Mouse (Mus musculus): ENCODE data around the gene Nhej1. TPM values are rescaled to one million over a fixed set of nuclear protein-coding genes. Genes with fewer than 3 reads are reported as not detected.

The Nhej1 gene
- total RNA-seq, 2 experiments from 2014 or later = 6.1 to 7.4 TPM

DNA sequence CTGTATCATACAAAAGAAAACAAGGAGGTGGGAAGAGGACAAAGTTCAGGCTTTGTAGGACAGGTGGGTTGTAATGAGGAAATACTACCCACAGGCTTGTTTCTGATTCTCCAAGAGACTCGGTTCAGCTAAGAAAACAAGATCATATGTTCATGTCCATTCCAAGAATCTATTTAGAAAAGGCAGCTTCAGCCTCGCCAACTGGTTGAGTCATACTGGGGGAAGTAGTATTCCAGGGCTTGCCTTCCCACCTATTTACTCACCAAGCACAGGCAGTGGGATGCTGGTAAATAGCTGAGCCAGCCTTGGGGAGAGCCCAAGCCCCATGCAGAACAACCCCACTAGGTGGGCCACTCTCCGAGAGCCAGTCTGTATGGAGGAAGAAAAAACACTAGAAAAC, 3.6 kb upstream of the Nhej1 start:
- DNase-seq (ENCODE audit: low spot score in 2 of 2) = no peak

DNA sequence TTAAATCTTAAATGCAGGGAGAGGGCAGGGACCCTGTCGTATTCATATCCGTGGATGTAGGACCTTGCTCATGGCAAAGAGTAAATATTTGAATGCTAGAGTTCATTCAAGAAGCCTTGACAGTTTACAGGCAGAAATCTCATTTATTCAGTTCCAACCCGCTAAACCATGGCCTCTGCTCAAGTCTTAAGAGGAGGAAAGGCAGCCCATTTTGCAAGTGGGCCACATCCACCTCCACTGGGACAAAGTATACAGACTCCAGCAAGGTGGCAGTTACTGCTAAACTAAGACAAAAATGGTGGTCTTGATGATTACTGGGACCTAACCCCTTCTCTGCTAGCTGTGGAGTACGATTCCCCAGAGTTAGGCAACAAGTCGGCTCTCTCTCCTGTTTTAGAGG, 418 bp upstream of the Nhej1 start:
- DNase-seq (ENCODE audit: low spot score in 2 of 2) = no peak

DNA sequence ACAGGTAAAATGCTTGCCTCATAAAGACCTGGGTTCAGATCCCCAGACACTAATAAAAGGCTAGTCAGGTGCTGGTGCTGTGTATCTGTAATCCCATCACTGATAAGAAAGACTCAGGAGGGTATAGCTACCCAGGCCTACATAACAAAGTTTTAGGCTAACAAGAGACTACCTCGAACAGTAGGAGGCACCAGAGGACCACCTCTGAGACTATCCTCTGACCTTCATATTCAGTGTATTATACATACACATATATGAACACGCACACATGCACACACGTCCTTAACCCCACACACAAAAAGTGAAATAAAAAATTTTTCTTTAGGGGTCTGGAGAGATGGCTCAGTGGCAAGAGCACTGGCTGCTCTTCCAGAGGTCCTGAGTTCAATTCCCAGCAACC, 2.8 kb downstream of the Nhej1 start:
- no peak for DNase-seq (ENCODE audit: low spot score in 2 of 2)

DNA sequence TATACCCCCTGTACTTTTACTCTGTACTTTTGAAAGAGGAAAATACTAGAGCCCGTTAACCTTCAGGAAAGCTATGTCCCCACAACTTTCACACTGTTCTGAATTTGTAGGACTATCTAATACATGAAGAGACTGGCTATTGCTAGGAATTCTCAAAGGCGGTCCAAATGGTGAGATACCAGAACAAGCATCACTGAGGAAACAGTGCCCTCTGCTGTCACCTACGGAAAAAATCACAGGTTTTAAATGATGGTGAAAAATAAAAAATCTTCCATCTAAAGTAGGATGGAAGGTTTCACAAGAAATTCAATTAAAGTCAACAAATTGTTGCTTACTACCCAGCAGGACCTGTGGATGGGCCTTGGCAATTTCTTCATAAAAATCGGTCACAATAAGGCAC, 72.9 kb downstream of the Nhej1 start:
- no peak for DNase-seq (ENCODE audit: low spot score in 2 of 2)

DNA sequence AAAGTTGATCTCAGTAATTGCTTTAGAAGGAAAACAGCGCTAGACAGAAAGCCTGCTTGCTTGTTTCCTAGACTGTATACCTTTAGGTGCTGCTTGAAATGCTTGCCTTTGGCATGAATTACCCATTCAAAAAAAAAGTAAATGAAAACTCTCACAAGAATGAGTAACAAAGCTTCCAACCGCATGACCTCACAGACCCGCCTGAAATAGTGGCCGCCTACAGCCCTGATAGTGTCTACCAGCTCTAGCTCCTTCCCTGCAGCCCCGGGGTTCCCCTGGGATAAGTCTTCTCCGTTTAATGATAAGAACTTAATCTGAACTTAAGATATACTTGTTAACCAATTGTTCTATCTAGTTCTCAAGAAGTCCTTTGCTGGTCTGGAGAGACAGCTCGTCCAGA, 73.6 kb downstream of the Nhej1 start:
- DNase-seq (ENCODE audit: low spot score in 2 of 2) = no peak

DNA sequence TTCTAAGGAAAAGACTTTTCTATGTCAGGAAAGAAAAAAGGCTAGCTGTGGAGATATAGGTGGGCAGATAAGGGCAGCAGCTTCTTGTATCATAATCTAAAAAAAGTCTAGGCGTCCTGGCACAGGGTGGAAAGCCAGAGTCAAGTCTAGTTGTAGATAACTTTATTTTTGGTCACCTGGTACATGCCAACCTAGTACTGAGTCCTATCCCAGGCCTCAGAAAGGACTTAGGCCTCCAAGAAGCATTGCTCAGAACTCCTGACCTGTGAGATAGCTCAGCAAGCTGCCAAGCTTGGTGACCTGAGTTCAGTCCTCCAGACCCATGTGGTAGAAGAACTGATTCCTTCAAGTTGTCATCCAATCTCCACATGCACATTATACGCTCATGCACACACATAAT, 76.4 kb downstream of the Nhej1 start:
- DNase-seq (ENCODE audit: low spot score in 2 of 2) = no peak

DNA sequence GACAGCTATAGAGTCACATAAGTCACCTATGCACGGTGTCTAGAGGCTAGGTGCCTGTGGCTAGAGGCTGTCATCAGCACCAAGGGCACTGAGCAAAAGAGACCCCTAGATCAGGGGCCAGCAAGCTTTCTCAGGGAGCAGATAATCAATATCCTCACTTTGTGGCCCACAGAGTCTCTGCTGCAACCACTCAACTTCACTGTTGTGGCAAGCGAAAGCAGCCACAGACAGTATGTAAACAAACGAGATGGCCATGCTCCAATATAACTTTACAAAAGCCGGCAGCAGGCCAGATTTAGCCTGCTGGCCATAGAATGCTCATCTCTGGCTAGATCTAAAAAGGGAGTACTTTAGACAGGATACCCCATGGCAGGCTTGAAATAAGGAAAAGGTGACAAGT, 77.0 kb downstream of the Nhej1 start:
- no peak for DNase-seq (ENCODE audit: low spot score in 2 of 2)

DNA sequence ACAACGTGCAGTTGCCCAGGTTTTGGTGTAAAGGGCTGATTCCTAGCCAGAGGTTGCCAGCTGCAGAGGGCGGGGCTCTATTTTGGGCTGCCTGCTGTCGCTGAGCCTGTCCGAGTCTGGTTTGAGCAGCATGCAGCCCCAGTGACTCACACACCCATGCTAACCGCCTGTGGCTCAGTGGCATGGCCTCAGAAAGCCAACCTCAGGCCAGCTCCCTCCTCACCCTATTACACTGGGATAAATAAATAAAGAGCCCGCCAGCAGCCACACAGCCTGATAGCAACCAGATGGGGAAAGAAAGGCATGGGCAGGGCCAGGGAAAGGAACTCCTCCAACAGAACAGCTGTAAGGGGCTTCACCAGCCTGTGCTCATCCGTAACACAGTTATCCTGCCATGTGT, 84.6 kb downstream of the Nhej1 start:
- no peak for DNase-seq (ENCODE audit: low spot score in 2 of 2)

DNA sequence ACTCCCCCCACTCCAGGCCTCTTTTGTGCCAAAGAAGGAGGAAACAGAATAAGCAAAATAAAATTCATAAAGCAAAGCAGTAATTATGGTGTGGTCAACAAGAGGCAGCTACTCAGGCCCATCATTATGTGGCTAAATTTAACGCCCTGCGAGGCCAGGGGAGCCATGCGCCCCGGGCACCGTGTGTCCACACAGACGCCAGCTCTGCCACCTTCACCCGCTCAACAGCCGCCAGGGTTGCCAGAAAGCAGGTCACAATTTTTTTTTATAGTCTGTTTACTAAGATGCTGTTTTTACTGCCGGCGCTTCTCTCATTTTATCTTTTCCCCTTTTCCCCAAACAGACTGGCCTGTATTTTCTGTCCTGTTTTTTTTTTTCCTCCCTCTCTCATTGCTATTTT, 93.0 kb downstream of the Nhej1 start:
- no peak for DNase-seq (ENCODE audit: low spot score in 2 of 2)

DNA sequence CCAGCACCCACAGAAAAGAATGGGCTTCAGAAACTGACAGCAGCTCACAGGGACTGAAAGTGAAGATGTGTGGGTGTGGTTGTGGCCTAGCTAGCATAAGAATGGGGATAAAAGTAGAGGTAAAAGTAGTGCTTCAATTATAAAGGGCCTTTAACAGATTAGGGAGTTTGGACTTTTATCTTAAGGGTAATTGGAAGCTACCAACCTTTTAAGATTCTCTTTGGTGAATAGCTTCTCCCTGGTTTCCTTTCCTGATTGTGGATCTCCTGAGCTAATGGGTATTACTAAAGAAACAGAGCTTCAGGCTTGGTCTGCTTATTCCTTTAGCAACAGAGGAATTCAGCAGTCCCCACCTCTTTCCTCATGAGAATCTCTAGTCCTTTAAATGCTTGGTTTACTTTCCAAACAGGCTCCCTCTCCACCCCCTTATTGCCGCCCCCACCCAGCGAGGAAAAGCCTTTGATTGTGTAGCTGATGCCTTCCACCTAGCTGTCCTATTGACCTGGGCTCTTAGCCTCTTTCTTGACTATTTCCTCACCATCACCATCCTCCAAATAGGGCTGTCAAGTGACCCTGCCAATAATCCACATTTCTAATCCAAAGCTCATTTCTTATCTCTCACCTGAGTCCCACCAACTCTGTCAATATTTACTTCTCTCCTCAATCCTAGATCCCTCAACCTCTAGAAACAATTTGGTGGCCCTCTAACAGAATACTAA, 97.8 kb downstream of the Nhej1 start:
- no peak for DNase-seq (ENCODE audit: low spot score in 2 of 2)

DNA sequence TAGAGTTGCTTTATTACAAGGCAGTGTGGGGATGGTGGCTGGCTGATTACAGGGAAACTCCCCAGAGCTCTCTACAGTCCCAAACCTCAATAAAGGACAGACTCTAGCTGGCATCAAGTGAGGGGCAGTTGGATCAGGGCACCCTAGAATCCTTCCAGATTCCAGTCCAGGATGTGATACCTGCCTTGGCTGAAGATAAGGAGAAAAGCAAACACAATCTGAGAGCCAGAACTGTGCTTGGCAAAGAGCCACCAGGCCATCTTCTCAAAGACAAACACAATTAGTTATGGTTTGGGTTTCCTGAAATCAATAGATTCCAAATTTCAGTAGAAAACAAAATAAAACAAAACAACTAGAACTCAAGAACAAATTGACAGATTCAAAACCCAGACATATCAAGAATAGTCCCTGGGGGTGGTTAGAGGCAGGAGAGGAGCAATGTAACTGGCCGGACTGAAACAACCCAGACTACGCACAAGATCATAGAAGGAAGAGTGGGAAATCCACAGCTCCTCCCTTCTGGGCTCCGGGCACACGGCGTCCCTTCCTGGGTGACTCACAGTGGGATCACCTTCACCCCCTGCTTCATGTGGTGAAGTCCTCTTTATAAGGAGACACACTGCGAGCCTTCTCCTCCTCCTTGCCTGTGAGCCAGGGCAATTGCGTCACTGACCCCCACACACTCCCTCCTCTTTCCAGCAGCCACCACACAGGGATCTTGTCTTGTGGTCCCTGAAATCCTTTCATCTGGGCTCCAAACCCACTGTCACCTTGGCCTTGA, 100.4 kb downstream of the Nhej1 start:
- peak; percentile 12 to 46 for DNase-seq (ENCODE audit: low spot score in 2 of 2)

DNA sequence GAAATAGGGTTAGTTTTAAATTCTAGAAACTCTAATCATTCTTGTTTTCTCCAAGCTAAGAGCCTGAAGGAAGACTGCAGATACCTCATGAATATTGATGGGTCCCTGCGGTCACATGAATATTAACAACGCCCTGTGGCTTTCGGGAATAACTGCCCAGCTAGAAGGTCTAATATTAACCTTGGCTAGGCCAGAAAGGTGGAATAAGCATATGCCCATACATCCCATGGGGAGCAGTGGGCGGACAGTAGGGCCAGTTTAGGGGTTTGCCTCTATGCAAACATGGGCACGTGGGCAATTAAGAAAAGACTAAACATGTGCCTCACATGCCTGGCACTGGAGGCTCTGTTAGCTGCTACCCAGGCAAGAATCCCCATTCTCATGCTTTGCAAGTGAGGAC, 102.8 kb downstream of the Nhej1 start:
- no peak for DNase-seq (ENCODE audit: low spot score in 2 of 2)

DNA sequence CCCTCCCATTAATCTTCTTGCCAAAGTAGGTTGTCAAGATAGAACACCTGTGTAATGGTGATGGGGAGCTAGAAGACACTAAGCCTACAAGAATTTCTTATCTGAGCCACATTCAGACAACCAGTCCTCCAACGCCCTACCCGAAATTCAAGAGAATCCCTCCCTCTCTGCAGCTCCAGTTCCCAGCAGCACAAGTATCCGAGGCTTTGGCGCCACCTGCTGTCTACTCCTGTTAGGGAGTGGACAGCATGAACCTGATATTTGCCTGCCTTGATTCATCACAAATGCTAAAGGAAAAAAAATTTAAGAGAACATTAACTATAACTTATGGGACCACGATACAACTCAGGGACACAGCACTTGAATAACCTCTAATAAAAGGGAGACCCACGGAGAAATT, 108.2 kb downstream of the Nhej1 start:
- DNase-seq (ENCODE audit: low spot score in 2 of 2) = peak; percentile 76 to 86

DNA sequence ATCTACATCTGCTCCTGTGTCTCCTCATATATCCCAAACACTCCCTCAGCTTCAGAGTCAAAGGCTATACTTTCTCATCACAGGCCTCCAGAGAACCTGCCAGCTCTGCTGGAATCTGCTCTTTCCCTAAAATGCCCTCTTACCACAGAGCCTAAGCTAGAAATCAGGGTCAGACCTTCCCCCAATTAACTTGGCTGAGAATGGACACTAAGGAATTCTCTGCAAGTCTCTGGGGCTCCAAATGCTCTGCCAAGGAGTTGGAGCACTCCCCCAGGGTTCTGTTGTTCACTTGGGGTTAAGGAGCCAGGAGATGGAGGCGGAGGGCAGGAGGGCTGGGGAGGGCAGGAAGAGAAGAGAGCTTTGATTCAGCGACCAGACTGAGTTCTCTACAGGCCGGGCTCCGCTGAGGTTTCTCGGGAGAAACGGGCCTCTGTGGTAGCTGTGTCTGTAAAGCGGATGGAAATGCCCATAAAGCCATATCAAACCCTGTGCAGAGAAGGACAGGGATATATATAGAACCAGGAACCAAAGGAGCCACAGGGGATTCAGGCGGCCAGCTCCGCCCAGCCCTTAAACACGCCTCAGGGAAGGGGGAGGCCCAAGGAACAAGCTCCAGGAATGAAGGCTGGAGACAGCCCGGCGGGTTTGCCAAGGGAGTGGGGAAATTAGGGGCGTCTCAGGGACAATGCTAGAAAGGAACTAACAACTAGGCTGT, 109.3 kb downstream of the Nhej1 start:
- no peak for DNase-seq (ENCODE audit: low spot score in 2 of 2)

DNA sequence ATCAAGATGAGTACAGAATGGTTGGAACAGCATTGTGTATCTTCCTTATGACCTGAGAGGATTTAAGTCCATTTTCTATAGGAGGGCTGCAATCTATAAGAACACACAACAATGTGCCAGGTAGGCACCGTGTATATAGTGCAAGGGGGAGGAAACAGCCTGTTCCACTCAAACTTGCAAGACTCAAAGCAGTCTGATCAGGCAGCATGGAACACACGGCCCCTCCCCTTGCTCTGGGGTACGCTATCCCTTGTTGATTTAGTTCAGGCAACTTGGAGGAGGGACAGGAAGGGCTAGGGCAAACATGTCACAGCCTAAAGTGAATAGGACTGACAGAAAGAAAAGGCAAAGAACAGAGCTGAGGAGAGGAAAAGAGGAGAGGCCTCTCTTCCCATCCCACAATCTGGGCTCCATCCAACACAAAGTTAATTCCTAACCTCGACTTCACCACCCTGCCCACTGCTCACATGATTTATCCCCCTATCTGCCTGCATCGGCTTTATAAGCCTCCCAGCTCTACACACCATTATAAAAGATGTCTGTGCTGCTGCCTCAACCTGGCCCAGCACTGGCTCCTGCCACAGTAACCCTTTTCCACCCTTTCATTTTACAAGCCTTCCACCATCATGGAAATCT, 110.7 kb downstream of the Nhej1 start:
- DNase-seq (ENCODE audit: low spot score in 2 of 2) = no peak

DNA sequence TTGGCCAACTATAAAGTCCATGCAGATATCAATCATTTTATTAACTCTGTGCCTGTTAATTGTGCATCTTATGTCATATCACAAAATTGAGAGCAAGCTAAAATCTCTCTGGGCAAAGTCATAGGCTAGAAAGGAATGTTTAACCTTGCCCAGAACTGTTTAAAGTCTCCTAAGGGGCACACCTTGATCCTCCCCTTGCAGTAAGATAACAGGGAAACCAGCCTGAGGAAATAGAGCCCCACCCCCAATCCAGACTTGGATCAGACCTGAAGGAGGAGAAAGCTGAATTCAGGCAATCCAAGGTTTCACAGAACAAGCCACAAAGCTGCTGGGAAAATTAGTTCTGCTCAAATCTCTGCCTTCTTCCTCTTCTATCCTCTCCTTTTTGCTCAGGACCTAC, 114.2 kb downstream of the Nhej1 start:
- DNase-seq (ENCODE audit: low spot score in 2 of 2) = no peak

DNA sequence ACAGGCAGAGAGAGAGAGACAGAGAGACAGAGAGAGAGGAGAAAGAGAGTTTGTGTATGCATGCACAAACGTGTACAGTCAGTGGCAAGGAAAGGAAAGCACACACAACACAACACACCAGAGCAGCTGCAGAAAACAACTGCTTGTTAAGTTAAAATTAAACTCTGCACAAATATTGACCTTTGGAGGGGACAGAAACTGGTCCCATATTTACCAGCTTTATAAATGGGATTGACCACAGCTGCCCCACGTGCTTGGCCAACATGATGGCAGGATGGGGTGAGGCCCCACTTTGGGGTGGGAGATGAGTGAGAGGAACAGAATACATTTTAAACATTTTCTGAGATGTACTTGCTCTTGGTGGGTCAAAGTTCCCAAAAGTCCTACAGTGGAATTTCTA, 114.8 kb downstream of the Nhej1 start:
- DNase-seq (ENCODE audit: low spot score in 2 of 2) = no peak

DNA sequence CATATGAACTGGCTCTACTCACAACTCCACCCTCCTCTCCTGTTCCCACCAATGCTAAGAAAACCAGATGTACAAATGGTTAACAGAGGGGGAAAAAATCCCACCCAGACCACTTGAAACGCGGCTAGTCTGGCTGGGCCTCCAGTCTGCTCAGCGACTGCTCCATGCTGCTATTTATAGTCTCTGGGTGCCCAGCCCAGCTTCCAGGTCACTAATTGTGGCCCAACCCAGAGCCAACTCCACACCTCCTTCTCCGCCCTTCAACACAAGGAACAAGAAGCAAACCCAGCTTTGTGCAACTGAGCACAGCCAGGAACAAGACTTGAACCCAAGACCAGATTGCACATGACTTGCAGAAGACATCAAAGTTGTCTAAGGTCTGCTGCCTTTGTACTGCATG, 119.0 kb downstream of the Nhej1 start:
- DNase-seq (ENCODE audit: low spot score in 2 of 2) = no peak

DNA sequence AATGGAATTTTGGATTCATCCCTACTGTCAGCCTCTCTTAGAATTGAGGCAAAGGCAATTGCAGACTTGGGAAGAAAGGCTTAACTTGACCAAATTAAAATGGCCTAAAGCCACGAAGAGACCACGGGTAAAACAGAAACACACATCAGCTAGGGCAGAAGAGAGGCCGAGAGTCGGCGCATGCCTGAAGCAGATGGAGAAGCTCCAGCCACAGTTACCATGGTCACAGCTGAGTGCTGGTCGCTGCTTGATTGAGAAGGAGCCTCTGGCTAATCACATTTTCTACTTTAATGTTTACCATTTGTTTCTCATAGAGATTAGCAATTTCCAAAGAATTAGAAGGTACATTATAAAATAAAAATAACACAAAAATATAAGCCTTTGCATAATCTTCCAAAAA, 123.8 kb downstream of the Nhej1 start:
- DNase-seq (ENCODE audit: low spot score in 2 of 2) = no peak

DNA sequence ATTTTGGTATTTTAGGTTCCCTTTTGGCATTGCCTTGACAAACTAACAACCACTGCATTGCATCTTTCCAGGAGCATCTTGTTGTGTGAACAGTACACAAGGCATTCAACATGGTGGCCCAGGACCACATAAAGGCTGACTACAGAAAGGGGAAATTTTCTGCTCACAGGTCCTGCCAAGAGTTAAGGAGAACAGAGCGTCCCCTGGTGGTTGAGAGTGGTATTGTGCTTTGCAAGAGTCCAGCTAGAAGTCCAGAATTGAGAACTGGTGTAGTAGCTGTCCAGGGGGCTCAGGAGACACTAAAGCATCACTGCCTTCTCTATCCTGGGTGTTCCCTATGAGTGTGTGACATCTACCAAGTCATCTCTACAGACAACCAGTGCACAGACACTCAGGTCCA, 124.5 kb downstream of the Nhej1 start:
- peak; percentile 50 to 65 for DNase-seq (ENCODE audit: low spot score in 2 of 2)

DNA sequence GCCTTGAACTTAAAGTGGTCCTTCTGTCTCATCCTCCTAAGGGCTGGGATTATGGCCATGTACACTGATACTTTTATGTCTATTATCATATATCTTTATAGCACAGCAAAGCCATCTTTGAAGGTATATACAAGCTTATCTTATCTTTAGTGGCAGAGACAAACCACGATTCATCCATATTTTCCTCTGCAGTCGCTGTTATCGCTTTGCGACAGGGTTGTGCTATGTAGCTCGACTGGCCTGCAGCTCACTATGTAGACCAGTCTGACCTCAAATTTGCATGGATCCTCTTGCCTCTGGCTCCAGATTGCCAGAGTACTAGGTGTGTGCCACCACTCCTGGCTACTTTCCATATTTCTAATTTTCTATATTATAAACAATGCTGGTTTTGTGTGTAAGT, 125.8 kb downstream of the Nhej1 start:
- no peak for DNase-seq (ENCODE audit: low spot score in 2 of 2)

DNA sequence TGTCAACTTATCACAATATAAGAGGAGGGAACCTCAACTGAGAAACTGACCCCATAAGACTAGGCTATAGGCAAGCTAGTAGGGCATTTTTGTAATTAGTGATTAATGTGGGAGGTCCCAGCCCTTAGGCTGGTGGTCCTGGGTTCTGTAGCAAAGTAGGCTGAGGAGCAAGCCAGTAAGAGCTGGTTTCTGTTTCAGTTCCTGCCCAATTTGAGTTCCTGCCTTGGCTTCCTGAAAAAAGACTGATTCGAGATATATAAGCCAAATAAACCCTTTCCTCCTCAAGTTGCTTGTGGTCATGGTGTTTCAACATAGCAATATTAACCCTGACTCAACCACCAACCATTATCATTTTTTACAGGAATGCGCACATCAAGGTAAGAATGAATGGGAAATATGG, 127.8 kb downstream of the Nhej1 start:
- DNase-seq (ENCODE audit: low spot score in 2 of 2) = no peak
